Mouse (Mus musculus): Measurements from ENCODE around the gene Polr3h.

DNA sequence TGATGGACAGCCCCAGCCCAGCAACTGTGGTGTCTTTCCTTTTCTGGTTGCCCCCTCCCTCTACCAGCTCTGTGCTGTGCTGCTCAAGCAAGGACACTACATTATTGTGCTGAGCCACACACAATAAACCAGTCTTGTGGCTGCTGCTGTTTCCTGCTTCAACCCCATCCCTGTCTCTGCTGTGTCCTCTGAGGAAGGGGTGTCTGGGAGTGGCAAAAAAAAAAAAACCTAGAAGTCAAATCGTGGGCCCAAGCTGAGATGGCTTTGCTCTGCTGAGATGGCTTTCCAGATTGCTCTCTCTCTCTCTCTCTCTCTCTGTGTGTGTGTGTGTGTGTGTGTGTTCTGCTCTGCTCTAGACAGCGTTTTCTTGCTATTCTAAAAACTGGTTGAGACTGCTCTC lies 42.4 kb upstream of the Polr3h start:
- TF ChIP-seq GATA1 (IDR thresholded peaks at IDR 0.05; ENCODE audit: low read length) (no peak), TAL1 (IDR thresholded peaks at IDR 0.05; ENCODE audit: low read length) (no peak)
